31 mouse cellular contexts compared by ENCODE assay signal in genomic region chr12:108939317-108939716, GRCm38 (mm10). TPM values are rescaled to one million over a fixed set of nuclear protein-coding genes. Genes with fewer than 3 reads are reported as not detected.
DNase-seq lines count a peak whose midpoint lies in the region; ATAC-seq lines count a peak whose summit lies in the region.
"Had no signal": no experiment of that assay in that cellular context is flagged by ENCODE, and none has a peak within 500 bp of the region (broad histone marks: within the 10 kb centered on the region; RNA-seq: fewer than 3 reads in every experiment).

No protein-coding gene starts in this region.

- no peak overlapping the region for H3K9ac ChIP-seq in forebrain, embryonic 12.5 days
- H3K9ac ChIP-seq in forebrain, embryonic 15.5 days (replicated peaks), result no peak overlapping the region
- H3K9ac ChIP-seq in hindbrain, embryonic 12.5 days, result no peak overlapping the region
- H3K9ac ChIP-seq in hindbrain, embryonic 14.5 days, result no peak overlapping the region
- no peak overlapping the region for H3K9ac ChIP-seq in neural tube, embryonic 13.5 days
- no peak overlapping the region for H3K9ac ChIP-seq in hindbrain, embryonic 13.5 days
- H3K9ac ChIP-seq: heart, embryonic 15.5 days; kidney, embryonic 15.5 days; limb, embryonic 12.5 days; liver, embryonic 15.5 days; lung, embryonic 14.5 days; neural tube, embryonic 12.5 days had no signal

- 62% methylated on average over 9 of the region's 9 CpGs for WGBS in forebrain, embryonic 12.5 days
- 56% methylated on average over 9 of the region's 9 CpGs for WGBS in forebrain, embryonic 15.5 days
- WGBS in hindbrain, embryonic 12.5 days, result 62% methylated on average over 9 of the region's 9 CpGs
- WGBS in hindbrain, embryonic 14.5 days, result 53% methylated on average over 9 of the region's 9 CpGs
- 76% methylated on average over 9 of the region's 9 CpGs for WGBS in neural tube, embryonic 13.5 days
- WGBS in hindbrain, embryonic 13.5 days, result 64% methylated on average over 9 of the region's 9 CpGs

- peaks cover 10% of the 10 kb centered on the region; the same call in 1 of the 2 replicates for H3K4me1 ChIP-seq in forebrain, embryonic 12.5 days
- H3K4me1 ChIP-seq in forebrain, embryonic 15.5 days, result no peaks in the 10 kb centered on the region
- peaks cover 17% of the 10 kb centered on the region for H3K4me1 ChIP-seq in hindbrain, embryonic 12.5 days
- H3K4me1 ChIP-seq in hindbrain, embryonic 14.5 days (replicated peaks; ENCODE audit: control insufficient read depth, insufficient read depth, low read length), result 0 out of 2 replicates have a peak, but pooled peaks cover 3% of the 10 kb centered on the region
- H3K4me1 ChIP-seq in neural tube, embryonic 13.5 days (replicated peaks), result peaks cover 3% of the 10 kb centered on the region; the same call in 1 of the 2 replicates
- peaks cover 23% of the 10 kb centered on the region for H3K4me1 ChIP-seq in hindbrain, embryonic 13.5 days (replicated peaks)
- H3K4me1 ChIP-seq: kidney, embryonic 15.5 days; liver, embryonic 15.5 days; neural tube, embryonic 12.5 days had no signal

- ATAC-seq in forebrain, embryonic 12.5 days (ENCODE audit: low FRiP score), result peak; percentile 44; the same call in 1 of the 2 replicates
- ATAC-seq in forebrain, embryonic 15.5 days (replicated peaks), result no peak
- ATAC-seq in hindbrain, embryonic 12.5 days (ENCODE audit: low FRiP score), result no peak
- ATAC-seq in hindbrain, embryonic 14.5 days (ENCODE audit: low FRiP score), result no peak
- ATAC-seq in neural tube, embryonic 13.5 days (ENCODE audit: low read depth), result no peak
- no peak for ATAC-seq in hindbrain, embryonic 13.5 days (ENCODE audit: low FRiP score)
- ATAC-seq: activated CD4-positive, CD25-positive, alpha-beta regulatory T cell, adult 4 months; intestine, postnatal 0 days had no signal

- peak overlapping the region; percentile 50; the same call in 1 of the 2 replicates for H3K27ac ChIP-seq in forebrain, embryonic 12.5 days
- no peak overlapping the region for H3K27ac ChIP-seq in forebrain, embryonic 15.5 days (replicated peaks)
- H3K27ac ChIP-seq in hindbrain, embryonic 12.5 days, result peak overlapping the region; percentile 60
- no peak overlapping the region for H3K27ac ChIP-seq in hindbrain, embryonic 14.5 days
- peak overlapping the region; percentile 34; the same call in 1 of the 2 replicates for H3K27ac ChIP-seq in neural tube, embryonic 13.5 days (replicated peaks)
- H3K27ac ChIP-seq in hindbrain, embryonic 13.5 days, result peak overlapping the region; percentile 49
- H3K27ac ChIP-seq: heart, embryonic 10.5 days; heart, embryonic 15.5 days; kidney, embryonic 15.5 days; layer of hippocampus, adult 2 months; left cerebral cortex, adult 2 months; limb, embryonic 12.5 days; liver, embryonic 15.5 days; neural tube, embryonic 12.5 days; stomach, postnatal 0 days had no signal

- H3K9me3 ChIP-seq in forebrain, embryonic 12.5 days, result no peaks in the 10 kb centered on the region
- H3K9me3 ChIP-seq in forebrain, embryonic 15.5 days, result no peaks in the 10 kb centered on the region
- H3K9me3 ChIP-seq in hindbrain, embryonic 12.5 days (replicated peaks), result no peaks in the 10 kb centered on the region
- H3K9me3 ChIP-seq in hindbrain, embryonic 14.5 days (ENCODE audit: control insufficient read depth, low read length), result no peaks in the 10 kb centered on the region
- H3K9me3 ChIP-seq in neural tube, embryonic 13.5 days, result no peaks in the 10 kb centered on the region
- H3K9me3 ChIP-seq in hindbrain, embryonic 13.5 days, result no peaks in the 10 kb centered on the region
- H3K9me3 ChIP-seq: heart, embryonic 10.5 days; heart, embryonic 15.5 days; kidney, embryonic 15.5 days; limb, embryonic 12.5 days; liver, embryonic 15.5 days; neural tube, embryonic 12.5 days had no signal

- no peak for DNase-seq in hindbrain, embryonic 14.5 days (ENCODE audit: low spot score)
- DNase-seq in neural tube, embryonic 10.5 days (ENCODE audit: extremely low spot score, low spot score), result no peak
- no peak for DNase-seq in embryo, embryonic 10 days (ENCODE audit: low spot score)
- DNase-seq: adrenal gland, adult 2 months; adrenal gland, postnatal 36 days; cerebellum, adult 2 months; cerebellum, postnatal 14 days; gastrocnemius, postnatal 14 days; heart, postnatal 36 days; kidney, postnatal 36 days; lung, embryonic 14.5 days; lung, postnatal 14 days; right cerebral cortex, postnatal 4 days; thymus, adult 18-20 months had no signal

- no peaks in the 10 kb centered on the region for H3K36me3 ChIP-seq in forebrain, embryonic 12.5 days (replicated peaks)
- no peaks in the 10 kb centered on the region for H3K36me3 ChIP-seq in forebrain, embryonic 15.5 days
- H3K36me3 ChIP-seq in hindbrain, embryonic 12.5 days, result no peaks in the 10 kb centered on the region
- no peaks in the 10 kb centered on the region for H3K36me3 ChIP-seq in hindbrain, embryonic 14.5 days (replicated peaks; ENCODE audit: control insufficient read depth, insufficient read depth)
- H3K36me3 ChIP-seq in neural tube, embryonic 13.5 days, result no peaks in the 10 kb centered on the region
- no peaks in the 10 kb centered on the region for H3K36me3 ChIP-seq in hindbrain, embryonic 13.5 days
- H3K36me3 ChIP-seq: heart, embryonic 10.5 days; heart, embryonic 15.5 days; kidney, embryonic 15.5 days; limb, embryonic 12.5 days; liver, embryonic 15.5 days; neural tube, embryonic 12.5 days had no signal

- no peak overlapping the region for H3K4me2 ChIP-seq in forebrain, embryonic 12.5 days
- H3K4me2 ChIP-seq in forebrain, embryonic 15.5 days (replicated peaks), result no peak overlapping the region
- H3K4me2 ChIP-seq in hindbrain, embryonic 12.5 days (replicated peaks), result no peak overlapping the region
- no peak overlapping the region for H3K4me2 ChIP-seq in hindbrain, embryonic 14.5 days (replicated peaks)
- no peak overlapping the region for H3K4me2 ChIP-seq in neural tube, embryonic 13.5 days
- H3K4me2 ChIP-seq in hindbrain, embryonic 13.5 days, result no peak overlapping the region
- H3K4me2 ChIP-seq: heart, embryonic 15.5 days; kidney, embryonic 15.5 days; limb, embryonic 12.5 days; liver, embryonic 15.5 days; lung, embryonic 14.5 days; neural tube, embryonic 12.5 days had no signal

- H3K27me3 ChIP-seq in forebrain, embryonic 12.5 days, result no peaks in the 10 kb centered on the region
- H3K27me3 ChIP-seq in forebrain, embryonic 15.5 days, result no peaks in the 10 kb centered on the region
- no peaks in the 10 kb centered on the region for H3K27me3 ChIP-seq in hindbrain, embryonic 12.5 days
- H3K27me3 ChIP-seq in hindbrain, embryonic 14.5 days (ENCODE audit: control insufficient read depth, insufficient read depth, low read length), result no peaks in the 10 kb centered on the region
- no peaks in the 10 kb centered on the region for H3K27me3 ChIP-seq in neural tube, embryonic 13.5 days
- H3K27me3 ChIP-seq in hindbrain, embryonic 13.5 days, result no peaks in the 10 kb centered on the region
- H3K27me3 ChIP-seq: CH12.LX; heart, embryonic 15.5 days; kidney, embryonic 15.5 days; limb, embryonic 12.5 days; liver, embryonic 15.5 days; neural tube, embryonic 12.5 days had no signal

- H3K4me3 ChIP-seq in forebrain, embryonic 12.5 days (replicated peaks), result no peak overlapping the region
- no peak overlapping the region for H3K4me3 ChIP-seq in forebrain, embryonic 15.5 days
- no peak overlapping the region for H3K4me3 ChIP-seq in hindbrain, embryonic 12.5 days
- no peak overlapping the region for H3K4me3 ChIP-seq in hindbrain, embryonic 14.5 days (replicated peaks; ENCODE audit: low read length)
- H3K4me3 ChIP-seq in neural tube, embryonic 13.5 days, result no peak overlapping the region
- H3K4me3 ChIP-seq in hindbrain, embryonic 13.5 days, result no peak overlapping the region
- H3K4me3 ChIP-seq: heart, embryonic 10.5 days; heart, embryonic 15.5 days; kidney, embryonic 15.5 days; layer of hippocampus, adult 2 months; left cerebral cortex, adult 2 months; limb, embryonic 12.5 days; liver, embryonic 15.5 days; neural tube, embryonic 12.5 days had no signal

RNA-seq across cellular contexts. Expression of gene Wars, which starts 45.3 kb away (rescaled TPM):
- polyA plus RNA-seq in forebrain, embryonic 12.5 days (2016; fragmentation: Nextera tagmentation; extraction: Ambion mirVana), result 126 and 130 TPM in 2 replicates
- 104 and 107 TPM in 2 replicates for polyA plus RNA-seq in forebrain, embryonic 15.5 days (2015; fragmentation: Nextera tagmentation; extraction: Ambion mirVana)
- polyA plus RNA-seq in hindbrain, embryonic 12.5 days (2016; fragmentation: Nextera tagmentation; extraction: Ambion mirVana), result 111 and 113 TPM in 2 replicates
- 101 and 111 TPM in 2 replicates for polyA plus RNA-seq in hindbrain, embryonic 14.5 days (2014; fragmentation: Nextera tagmentation; extraction: Ambion mirVana)
- 108 and 109 TPM in 2 replicates for polyA plus RNA-seq in neural tube, embryonic 13.5 days (2015; fragmentation: Nextera tagmentation; extraction: Ambion mirVana)
- polyA plus RNA-seq in hindbrain, embryonic 13.5 days (2015; fragmentation: Nextera tagmentation; extraction: Ambion mirVana), result 102 and 106 TPM in 2 replicates

RNA-seq across cellular contexts. Expression of gene Wdr25, which starts 45.9 kb away (rescaled TPM):
- polyA plus RNA-seq in forebrain, embryonic 12.5 days (2016; fragmentation: Nextera tagmentation; extraction: Ambion mirVana), result 7.2 and 7.6 TPM in 2 replicates
- polyA plus RNA-seq in forebrain, embryonic 15.5 days (2015; fragmentation: Nextera tagmentation; extraction: Ambion mirVana), result 6.4 and 9.5 TPM in 2 replicates
- polyA plus RNA-seq in hindbrain, embryonic 12.5 days (2016; fragmentation: Nextera tagmentation; extraction: Ambion mirVana), result 8.1 and 9.7 TPM in 2 replicates
- polyA plus RNA-seq in hindbrain, embryonic 14.5 days (2014; fragmentation: Nextera tagmentation; extraction: Ambion mirVana), result 1.8 and 4.0 TPM in 2 replicates
- polyA plus RNA-seq in neural tube, embryonic 13.5 days (2015; fragmentation: Nextera tagmentation; extraction: Ambion mirVana), result 6.5 and 7.4 TPM in 2 replicates
- polyA plus RNA-seq in hindbrain, embryonic 13.5 days (2015; fragmentation: Nextera tagmentation; extraction: Ambion mirVana), result 6.6 and 8.5 TPM in 2 replicates

Comparison
In these comparisons a context has a peak if more than half of its experiments do, and no peak if none do; other contexts are left out.
1. H3K27ac ChIP-seq: peak in forebrain, embryonic 12.5 days (single experiment), hindbrain, embryonic 12.5 days (single experiment), neural tube, embryonic 13.5 days (single experiment) and hindbrain, embryonic 13.5 days (single experiment); none in forebrain, embryonic 15.5 days (single experiment) and hindbrain, embryonic 14.5 days (single experiment).